Mouse (Mus musculus) urinary bladder, postnatal 10 days (tissue): ENCODE results near the gene Frmd4a.

Source experiments
- DNase-seq: peaks from one replicate; pipeline ENCODE4 v3.0.0; 2022; ENCODE audit warnings: low spot score

Frmd4a gene

DNA sequence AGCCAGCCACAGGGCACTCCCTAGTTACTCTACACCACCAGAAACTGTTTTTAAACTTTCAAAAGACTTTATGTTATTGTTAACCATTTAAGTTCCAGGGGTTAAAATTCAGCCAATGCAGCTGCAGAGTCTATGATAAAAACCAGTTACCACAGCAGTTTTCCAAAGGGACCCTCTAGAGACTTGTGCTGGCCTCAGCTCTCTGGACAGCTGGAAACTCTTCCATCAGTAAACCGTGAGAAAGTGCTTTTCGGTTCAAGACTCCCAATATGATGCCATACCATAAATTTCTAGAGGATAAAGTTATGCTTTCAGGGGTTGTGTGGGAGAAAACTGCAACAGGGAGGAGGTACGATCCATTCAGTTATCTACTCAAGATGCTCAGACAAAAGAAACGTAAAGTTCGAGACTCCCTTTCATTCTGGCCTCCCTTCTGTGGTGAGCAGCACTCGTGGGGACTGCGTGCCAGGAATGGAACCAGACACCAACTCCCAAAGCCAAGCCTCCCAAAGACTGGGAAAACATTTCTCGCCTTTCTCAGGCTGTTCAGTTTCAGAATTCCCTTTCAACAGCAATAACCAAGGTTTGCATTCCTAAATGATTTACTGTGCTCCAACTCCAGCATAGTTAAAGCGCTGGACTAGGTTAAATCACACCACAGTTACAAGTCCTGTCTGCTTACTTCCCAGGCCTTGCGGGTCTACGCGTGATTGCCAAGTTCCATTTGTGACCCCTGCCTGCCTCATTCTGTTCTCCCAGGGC lies 603.3 kb downstream of the Frmd4a start:
- no peak for DNase-seq

DNA sequence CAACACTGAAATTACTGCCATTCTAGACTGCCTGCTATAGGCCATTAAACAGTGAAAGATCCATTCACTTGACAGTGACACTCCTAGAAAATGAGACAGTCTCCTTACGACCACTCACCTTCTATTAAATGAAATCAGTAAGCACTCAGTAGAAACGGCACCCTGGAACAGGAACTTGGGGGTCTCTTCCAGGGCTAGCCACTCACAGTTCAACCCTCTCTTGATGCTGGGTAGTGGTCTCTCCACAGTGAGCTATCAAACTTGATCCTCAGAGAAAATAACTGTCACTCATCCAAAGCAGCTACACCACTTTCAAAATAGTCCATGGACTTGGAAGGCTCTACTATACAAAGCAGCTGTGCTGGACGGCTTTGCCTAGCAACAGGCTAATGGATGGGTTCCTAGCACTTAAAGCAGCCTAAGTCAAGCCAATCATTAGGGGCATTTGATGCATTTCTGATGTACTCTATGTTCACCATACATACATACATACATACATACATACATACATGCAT lies 604.0 kb downstream of the Frmd4a start:
- DNase-seq, result no peak

GRCm38 (mm10) chr2:4626911-4627310 lies 609.4 kb downstream of the Frmd4a start:
- no peak for DNase-seq

DNA sequence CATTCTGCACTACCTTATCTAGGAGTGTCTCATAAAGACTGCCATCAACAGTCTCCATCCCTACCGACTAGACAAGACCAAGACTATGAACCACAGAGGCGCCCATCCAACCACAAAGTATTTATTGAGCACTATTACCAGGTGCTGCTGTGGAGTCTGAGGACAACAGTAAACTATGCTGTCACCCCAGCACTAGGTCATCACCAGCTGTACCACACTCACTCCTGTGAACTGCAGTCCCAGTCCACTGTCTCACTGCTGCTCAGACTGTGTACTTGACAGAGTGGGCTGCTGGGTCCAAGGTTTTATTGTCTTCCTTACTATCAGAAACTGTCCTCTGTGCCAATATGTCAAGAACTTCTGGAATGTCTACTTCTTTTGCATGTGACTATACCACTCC lies 611.4 kb downstream of the Frmd4a start:
- no peak for DNase-seq

DNA sequence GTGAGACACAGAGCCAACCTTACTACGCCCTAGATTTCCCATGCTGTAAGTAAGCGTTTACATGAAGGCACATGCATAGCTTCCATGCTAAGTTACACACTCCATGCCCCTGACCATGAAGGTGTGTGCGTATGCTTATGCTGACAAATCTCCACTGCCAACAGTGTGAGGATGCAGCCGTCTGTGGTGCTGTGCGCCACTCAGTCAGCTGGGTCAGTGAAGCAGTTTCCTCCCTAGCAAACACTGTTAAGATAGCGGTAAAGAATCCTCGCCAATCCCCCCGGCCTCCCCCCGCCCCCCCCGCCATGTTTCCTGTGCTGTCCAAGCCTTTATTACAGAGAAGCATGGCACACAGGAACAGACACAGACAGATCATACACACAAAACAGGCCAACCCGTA lies 612.0 kb downstream of the Frmd4a start:
- no peak for DNase-seq

DNA sequence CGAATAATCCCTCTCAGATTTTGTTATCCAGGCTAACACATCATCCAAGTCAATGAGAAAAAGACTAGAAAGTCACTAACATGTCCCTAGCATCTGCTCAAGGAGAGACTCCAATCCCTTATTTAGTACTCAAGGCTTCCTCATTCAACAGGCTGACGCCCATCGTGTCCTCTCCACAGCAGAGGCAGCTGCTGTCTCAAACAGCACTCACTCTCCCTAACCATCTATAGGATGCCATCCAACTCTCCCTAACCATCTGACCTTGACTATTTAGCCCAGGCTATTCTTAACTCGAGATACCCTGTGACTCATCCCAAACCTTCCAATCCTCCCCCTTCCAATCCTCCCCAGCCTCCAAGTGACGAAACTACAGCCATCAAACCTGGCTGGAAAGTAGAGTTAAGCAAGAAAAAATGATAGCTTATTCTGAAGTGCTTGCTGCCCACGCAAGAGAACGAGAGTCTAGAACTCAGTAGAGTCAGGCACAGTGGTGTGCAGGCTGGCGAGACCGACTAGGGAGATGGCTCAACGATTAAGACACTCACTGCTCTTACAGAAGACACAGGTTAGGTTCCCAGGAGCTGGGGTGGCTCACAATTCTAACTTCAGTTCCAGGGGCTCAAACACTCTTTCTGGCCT lies 612.8 kb downstream of the Frmd4a start:
- no peak for DNase-seq

DNA sequence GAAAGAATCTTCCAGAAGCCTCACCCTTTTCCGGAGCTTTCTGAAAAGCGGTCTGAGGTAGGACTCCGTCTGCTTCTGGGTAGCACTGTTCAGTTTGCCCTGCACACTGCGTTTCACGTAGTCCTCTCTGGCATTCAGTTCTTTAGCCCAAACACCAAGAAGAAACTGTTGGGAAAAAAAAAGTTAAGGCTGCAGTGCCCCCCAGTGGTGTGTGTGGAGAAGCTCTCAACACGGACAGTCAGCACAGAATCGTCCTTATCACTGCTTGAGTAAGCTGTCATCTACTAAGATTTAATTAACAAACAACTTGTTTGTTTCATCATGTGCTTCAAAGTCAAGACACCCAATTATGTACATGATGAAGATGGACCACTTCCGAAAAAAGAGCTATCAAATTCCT lies 618.3 kb downstream of the Frmd4a start:
- DNase-seq, result no peak

- DNase-seq, result no peak
Measured at GRCm38 (mm10) chr2:4636656-4637055, 619.1 kb downstream of the Frmd4a start.

DNA sequence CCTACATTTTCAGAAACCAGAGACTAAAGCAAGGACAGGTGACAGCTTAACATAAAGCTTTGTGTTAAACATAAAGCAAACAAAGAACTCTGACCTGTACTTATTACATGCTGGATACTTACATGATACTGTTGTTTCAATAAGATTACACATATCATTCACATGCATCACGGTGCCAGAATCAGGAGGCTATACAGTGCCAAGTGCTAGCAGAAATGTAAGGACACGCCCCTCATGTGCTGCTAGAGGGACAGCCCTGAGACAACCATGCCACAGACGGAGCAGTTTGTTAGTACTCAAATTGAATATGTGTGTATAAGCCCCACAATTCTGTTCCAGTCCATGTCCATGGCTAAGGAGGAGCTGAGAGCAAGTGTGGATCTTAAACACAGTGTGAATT lies 620.7 kb downstream of the Frmd4a start:
- DNase-seq, result no peak

- DNase-seq, result no peak
Measured at GRCm38 (mm10) chr2:4645066-4645465, 627.5 kb downstream of the Frmd4a start.

- DNase-seq, result no peak
Measured at GRCm38 (mm10) chr2:4648094-4648493, 630.6 kb downstream of the Frmd4a start.

DNA sequence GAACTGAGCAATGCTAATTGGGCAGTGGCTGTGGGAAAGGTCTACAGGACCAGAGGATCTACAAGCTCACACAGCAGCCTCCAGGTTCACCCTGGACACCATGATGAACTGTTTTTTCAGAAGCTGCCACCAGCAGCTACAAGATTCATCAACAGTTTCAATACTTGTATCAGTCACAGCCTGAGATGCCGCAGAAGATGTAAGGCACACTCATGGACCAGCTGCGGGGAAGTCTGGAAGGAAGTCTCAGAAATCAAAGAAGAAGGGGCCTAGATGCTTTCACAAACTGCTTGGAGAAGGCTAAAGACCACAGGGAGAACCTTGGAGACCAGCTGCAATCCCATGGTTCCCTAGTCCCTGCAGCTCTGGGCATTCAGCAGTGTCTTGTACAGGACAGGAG lies 632.1 kb downstream of the Frmd4a start:
- no peak for DNase-seq

DNA sequence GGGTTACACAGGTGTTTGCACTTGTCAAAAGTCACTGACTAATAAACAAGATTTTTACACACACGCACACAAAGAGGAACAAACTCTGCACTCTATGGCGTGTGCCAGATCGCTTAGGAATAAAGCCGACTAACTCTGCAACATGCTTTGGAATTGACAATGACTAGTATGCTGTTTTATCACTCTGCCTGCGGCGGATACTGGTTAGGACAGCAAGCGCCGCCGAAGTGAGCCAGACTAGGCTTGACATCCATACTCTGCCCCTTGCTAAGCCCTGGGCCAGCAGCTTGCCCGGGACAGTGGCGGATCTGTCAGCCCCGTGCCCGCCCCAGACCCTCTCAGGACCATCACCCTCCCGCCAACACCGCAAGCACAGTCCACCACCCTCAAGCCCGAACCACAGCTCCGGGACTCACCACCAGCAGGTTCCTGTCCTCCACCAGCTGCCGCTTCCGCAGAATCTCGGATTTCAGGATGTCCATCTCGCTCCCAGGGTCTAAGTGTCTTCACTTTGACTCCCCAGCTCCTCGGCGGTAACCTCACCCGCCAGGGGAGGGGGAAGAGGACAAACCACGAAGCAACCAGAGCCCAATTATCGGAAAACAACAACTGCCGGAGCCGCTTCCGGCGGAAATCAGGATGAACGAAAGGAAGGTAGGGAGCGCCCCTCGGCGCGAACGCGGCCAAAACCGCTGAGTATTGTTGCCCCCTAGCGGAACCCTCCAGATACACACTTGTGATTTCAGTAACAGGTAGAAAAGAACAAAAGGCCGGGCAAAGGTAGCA lies 634.2 kb downstream of the Frmd4a start, which contains the start of gene Prpf18:
Gene Prpf18, minus strand, starts transcription at position 614 of the 786 bp plus-strand sequence.
- peak; percentile 48 for DNase-seq

DNA sequence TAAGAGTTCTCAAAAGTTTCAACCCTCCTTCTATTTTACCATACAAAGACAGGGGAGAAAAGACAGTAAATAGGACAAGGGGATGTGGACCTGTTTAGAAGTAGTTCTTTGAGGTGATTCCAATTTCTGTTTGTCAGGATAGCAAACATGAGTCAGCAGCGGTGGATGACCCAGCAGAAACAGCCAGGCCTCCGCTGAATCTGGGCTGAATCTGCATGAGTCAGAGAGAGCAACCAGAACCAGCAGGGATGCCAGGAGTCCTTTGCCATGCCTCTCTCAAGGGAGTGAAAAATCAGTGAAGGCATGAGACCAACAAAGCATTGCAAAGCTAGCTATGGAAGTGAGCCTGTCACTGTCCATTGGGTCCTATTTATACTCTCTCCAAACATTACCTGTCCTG lies 643.2 kb downstream of the Frmd4a start:
- DNase-seq, result no peak
